Mouse (Mus musculus): ENCODE results near the gene Pak1. TPM values are rescaled to one million over a fixed set of nuclear protein-coding genes. Genes with fewer than 3 reads are reported as not detected.

The Pak1 gene
- polyA plus RNA-seq, 1 experiment from 2014 or later: 10.1 TPM

- ATAC-seq (ENCODE audit: low read depth): no peak
- no peaks in the 10 kb centered on the region for H3K36me3 ChIP-seq (ENCODE audit: control insufficient read depth, insufficient read depth)
- no peaks in the 10 kb centered on the region for H3K27me3 ChIP-seq (ENCODE audit: control insufficient read depth, insufficient read depth, low read depth, low read length)
- H3K4me3 ChIP-seq (ENCODE audit: low read depth, low read length): no peak overlapping the region
- WGBS (ENCODE audit: insufficient replicate concordance): 44% methylated on average over 3 of the region's 3 CpGs
- H3K4me2 ChIP-seq (ENCODE audit: low read depth, low read length): no peak overlapping the region
- no peaks in the 10 kb centered on the region for H3K4me1 ChIP-seq (ENCODE audit: control insufficient read depth, low read depth, low read length)
- no peaks in the 10 kb centered on the region for H3K9me3 ChIP-seq (replicated peaks; ENCODE audit: control insufficient read depth, low read length)
- H3K27ac ChIP-seq (ENCODE audit: low read length): no peak overlapping the region
- H3K9ac ChIP-seq (ENCODE audit: low read depth, low read length): no peak overlapping the region
These were observed 75.2 kb downstream of the Pak1 start for GRCm38 (mm10) chr7:97863512-97863911.

- Histone ChIP-seq H3K27me3 (ENCODE audit: control insufficient read depth, insufficient read depth, low read depth, low read length) (no peaks in the 10 kb centered on the region), H3K4me1 (ENCODE audit: control insufficient read depth, low read depth, low read length) (no peaks in the 10 kb centered on the region), H3K4me2 (ENCODE audit: low read depth, low read length) (no peak overlapping the region), H3K9ac (ENCODE audit: low read depth, low read length) (no peak overlapping the region), H3K4me3 (ENCODE audit: low read depth, low read length) (no peak overlapping the region), H3K9me3 (replicated peaks; ENCODE audit: control insufficient read depth, low read length) (no peaks in the 10 kb centered on the region), H3K27ac (ENCODE audit: low read length) (no peak overlapping the region), H3K36me3 (ENCODE audit: control insufficient read depth, insufficient read depth) (no peaks in the 10 kb centered on the region)
- no peak for ATAC-seq (ENCODE audit: low read depth)
- 43% methylated on average over 1 of the region's 1 CpGs for WGBS (ENCODE audit: insufficient replicate concordance)
These were observed 76.2 kb downstream of the Pak1 start for GRCm38 (mm10) chr7:97864531-97864930.

GRCm38 (mm10) chr7:97867866-97868265 lies 79.5 kb downstream of the Pak1 start:
- Histone ChIP-seq H3K27ac (ENCODE audit: low read length) (no peak overlapping the region), H3K4me2 (ENCODE audit: low read depth, low read length) (no peak overlapping the region), H3K4me3 (ENCODE audit: low read depth, low read length) (no peak overlapping the region), H3K36me3 (ENCODE audit: control insufficient read depth, insufficient read depth) (no peaks in the 10 kb centered on the region), H3K4me1 (ENCODE audit: control insufficient read depth, low read depth, low read length) (no peaks in the 10 kb centered on the region), H3K9me3 (replicated peaks; ENCODE audit: control insufficient read depth, low read length) (no peaks in the 10 kb centered on the region), H3K9ac (ENCODE audit: low read depth, low read length) (no peak overlapping the region), H3K27me3 (ENCODE audit: control insufficient read depth, insufficient read depth, low read depth, low read length) (no peaks in the 10 kb centered on the region)
- WGBS (ENCODE audit: insufficient replicate concordance): 45% methylated on average over 5 of the region's 5 CpGs
- ATAC-seq (ENCODE audit: low read depth): no peak

GRCm38 (mm10) chr7:97868766-97869165 lies 80.4 kb downstream of the Pak1 start:
- Histone ChIP-seq H3K4me1 (ENCODE audit: control insufficient read depth, low read depth, low read length) (no peaks in the 10 kb centered on the region), H3K4me2 (ENCODE audit: low read depth, low read length) (no peak overlapping the region), H3K9me3 (replicated peaks; ENCODE audit: control insufficient read depth, low read length) (no peaks in the 10 kb centered on the region), H3K4me3 (ENCODE audit: low read depth, low read length) (no peak overlapping the region), H3K36me3 (ENCODE audit: control insufficient read depth, insufficient read depth) (no peaks in the 10 kb centered on the region), H3K27me3 (ENCODE audit: control insufficient read depth, insufficient read depth, low read depth, low read length) (no peaks in the 10 kb centered on the region), H3K9ac (ENCODE audit: low read depth, low read length) (no peak overlapping the region), H3K27ac (ENCODE audit: low read length) (no peak overlapping the region)
- 55% methylated on average over 1 of the region's 1 CpGs for WGBS (ENCODE audit: insufficient replicate concordance)
- ATAC-seq (ENCODE audit: low read depth): no peak

- WGBS (ENCODE audit: insufficient replicate concordance): 80% methylated on average over 4 of the region's 4 CpGs
- Histone ChIP-seq H3K9me3 (replicated peaks; ENCODE audit: control insufficient read depth, low read length) (no peaks in the 10 kb centered on the region), H3K4me1 (ENCODE audit: control insufficient read depth, low read depth, low read length) (no peaks in the 10 kb centered on the region), H3K4me2 (ENCODE audit: low read depth, low read length) (no peak overlapping the region), H3K36me3 (ENCODE audit: control insufficient read depth, insufficient read depth) (no peaks in the 10 kb centered on the region), H3K9ac (ENCODE audit: low read depth, low read length) (no peak overlapping the region), H3K27ac (ENCODE audit: low read length) (no peak overlapping the region), H3K4me3 (ENCODE audit: low read depth, low read length) (no peak overlapping the region), H3K27me3 (ENCODE audit: control insufficient read depth, insufficient read depth, low read depth, low read length) (no peaks in the 10 kb centered on the region)
- ATAC-seq (ENCODE audit: low read depth): no peak
These were observed 84.1 kb downstream of the Pak1 start for GRCm38 (mm10) chr7:97872396-97872795.

GRCm38 (mm10) chr7:97873317-97873716 lies 85.0 kb downstream of the Pak1 start:
- H3K4me1 ChIP-seq (ENCODE audit: control insufficient read depth, low read depth, low read length): no peaks in the 10 kb centered on the region
- H3K36me3 ChIP-seq (ENCODE audit: control insufficient read depth, insufficient read depth): no peaks in the 10 kb centered on the region
- H3K27ac ChIP-seq (ENCODE audit: low read length): no peak overlapping the region
- H3K27me3 ChIP-seq (ENCODE audit: control insufficient read depth, insufficient read depth, low read depth, low read length): no peaks in the 10 kb centered on the region
- no peaks in the 10 kb centered on the region for H3K9me3 ChIP-seq (replicated peaks; ENCODE audit: control insufficient read depth, low read length)
- ATAC-seq (ENCODE audit: low read depth): no peak
- no peak overlapping the region for H3K4me2 ChIP-seq (ENCODE audit: low read depth, low read length)
- no peak overlapping the region for H3K9ac ChIP-seq (ENCODE audit: low read depth, low read length)
- H3K4me3 ChIP-seq (ENCODE audit: low read depth, low read length): no peak overlapping the region

- ATAC-seq (ENCODE audit: low read depth): no peak
- no peak overlapping the region for H3K9ac ChIP-seq (ENCODE audit: low read depth, low read length)
- H3K4me2 ChIP-seq (ENCODE audit: low read depth, low read length): no peak overlapping the region
- H3K4me3 ChIP-seq (ENCODE audit: low read depth, low read length): no peak overlapping the region
- H3K4me1 ChIP-seq (ENCODE audit: control insufficient read depth, low read depth, low read length): no peaks in the 10 kb centered on the region
- no peaks in the 10 kb centered on the region for H3K9me3 ChIP-seq (replicated peaks; ENCODE audit: control insufficient read depth, low read length)
- H3K27ac ChIP-seq (ENCODE audit: low read length): no peak overlapping the region
- WGBS (ENCODE audit: insufficient replicate concordance): 60% methylated on average over 7 of the region's 7 CpGs
- no peaks in the 10 kb centered on the region for H3K27me3 ChIP-seq (ENCODE audit: control insufficient read depth, insufficient read depth, low read depth, low read length)
- no peaks in the 10 kb centered on the region for H3K36me3 ChIP-seq (ENCODE audit: control insufficient read depth, insufficient read depth)
These were observed 89.7 kb downstream of the Pak1 start for GRCm38 (mm10) chr7:97877846-97878538.

GRCm38 (mm10) chr7:97911646-97912045 lies 123.3 kb downstream of the Pak1 start:
- no peaks in the 10 kb centered on the region for H3K9me3 ChIP-seq (replicated peaks; ENCODE audit: control insufficient read depth, low read length)
- H3K4me2 ChIP-seq (ENCODE audit: low read depth, low read length): no peak overlapping the region

GRCm38 (mm10) chr7:97914833-97915516 lies 126.6 kb downstream of the Pak1 start:
- Histone ChIP-seq H3K9me3 (replicated peaks; ENCODE audit: control insufficient read depth, low read length) (no peaks in the 10 kb centered on the region), H3K36me3 (ENCODE audit: control insufficient read depth, insufficient read depth) (no peaks in the 10 kb centered on the region), H3K4me2 (ENCODE audit: low read depth, low read length) (no peak overlapping the region), H3K4me1 (ENCODE audit: control insufficient read depth, low read depth, low read length) (no peaks in the 10 kb centered on the region), H3K27ac (ENCODE audit: low read length) (no peak overlapping the region), H3K4me3 (ENCODE audit: low read depth, low read length) (no peak overlapping the region), H3K27me3 (ENCODE audit: control insufficient read depth, insufficient read depth, low read depth, low read length) (no peaks in the 10 kb centered on the region), H3K9ac (ENCODE audit: low read depth, low read length) (no peak overlapping the region)
- ATAC-seq (ENCODE audit: low read depth): no peak
- WGBS (ENCODE audit: insufficient replicate concordance): 47% methylated on average over 2 of the region's 2 CpGs

More at GRCm38 (mm10) chr7:97911646-97912045, 123.3 kb downstream of the Pak1 start:
- Histone ChIP-seq H3K27me3 (ENCODE audit: control insufficient read depth, insufficient read depth, low read depth, low read length) (no peaks in the 10 kb centered on the region), H3K4me3 (ENCODE audit: low read depth, low read length) (no peak overlapping the region), H3K4me1 (ENCODE audit: control insufficient read depth, low read depth, low read length) (no peaks in the 10 kb centered on the region), H3K9ac (ENCODE audit: low read depth, low read length) (no peak overlapping the region), H3K27ac (ENCODE audit: low read length) (no peak overlapping the region), H3K36me3 (ENCODE audit: control insufficient read depth, insufficient read depth) (no peaks in the 10 kb centered on the region)
- 49% methylated on average over 3 of the region's 3 CpGs for WGBS (ENCODE audit: insufficient replicate concordance)
- ATAC-seq (ENCODE audit: low read depth): no peak

Measured in liver, embryonic 16.5 days (tissue).